Mouse (Mus musculus) adrenal gland, adult 18-20 months (tissue): ENCODE results near the gene Sash1. TPM values are rescaled to one million over a fixed set of nuclear protein-coding genes. Genes with fewer than 3 reads are reported as not detected.

Source experiments
- DNase-seq, 2 experiments: peaks; one replicate each; pipeline ENCODE4 v3.0.0; 2021 to 2022; ENCODE audit warnings: low spot score in 2 of 2
- long read RNA-seq, 2 experiments: library from polyadenylated mRNA; stranded (forward); transcript quantifications; one replicate each; pipeline ENCODE4 v2.0.0; 2021
- total RNA-seq, 2 experiments: library from RNA; stranded (reverse); gene quantifications; 1 replicate in 1 of 2; 2 replicates in 1 of 2; pipeline ENCODE4 v1.2.3; 2021

The Sash1 gene
- total RNA-seq, result 10 to 100 TPM; 35.1 to 83.4 TPM
- long read RNA-seq, experiment 1, result 0 reads
- long read RNA-seq, experiment 2, partial matches to known transcripts, result 3 of 5 reads
- long read RNA-seq, experiment 2, other reads (novel, unspliced or antisense), result 2 of 5 reads

DNA sequence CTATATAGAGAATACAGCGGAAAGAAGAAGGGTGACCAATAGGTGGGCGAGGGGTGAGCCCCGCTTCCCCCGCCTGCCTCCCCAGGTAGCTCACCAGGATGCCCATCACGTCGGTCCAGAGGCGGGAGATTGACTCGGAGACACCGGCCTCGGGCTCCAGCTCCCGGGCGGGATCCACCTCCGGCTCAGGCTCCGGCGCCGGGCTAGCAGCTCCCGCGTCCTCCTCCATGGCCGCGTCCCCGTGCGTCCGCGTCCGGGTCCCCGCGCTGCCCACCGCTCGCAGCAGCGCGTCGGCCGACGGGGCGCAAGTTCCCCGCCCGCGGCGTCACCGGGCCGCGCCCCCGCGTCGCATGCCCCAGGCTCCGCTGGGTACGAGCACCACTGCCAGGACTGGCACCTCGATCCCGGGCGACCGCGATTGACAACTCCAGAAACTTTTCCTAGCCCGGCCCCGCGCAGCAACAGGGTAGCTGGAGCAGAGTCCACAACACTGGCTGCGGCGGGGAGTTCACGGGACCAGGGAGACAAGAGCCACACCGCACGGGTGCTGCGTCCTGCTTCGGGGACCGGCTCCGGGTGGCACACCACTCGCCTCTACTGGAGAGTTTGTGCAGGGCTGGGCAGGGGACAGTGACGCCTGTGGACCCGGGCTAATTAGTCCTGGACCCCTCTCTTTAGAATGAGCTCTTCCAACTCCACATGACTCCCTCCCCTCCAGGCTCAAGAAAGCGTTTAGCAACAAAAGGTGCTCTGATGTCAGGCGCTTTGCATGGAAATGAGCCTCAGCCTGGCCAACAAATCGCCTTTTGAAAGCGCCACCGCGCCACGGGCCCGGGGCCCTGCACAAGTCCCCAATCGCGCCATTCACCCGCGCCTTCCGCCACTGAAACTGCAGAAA lies at the start of gene Sash1:
Sash1 (minus strand) TSS at position 441 of the 898 bp plus-strand sequence.
- peak; percentile 81 to 86 for DNase-seq

DNA sequence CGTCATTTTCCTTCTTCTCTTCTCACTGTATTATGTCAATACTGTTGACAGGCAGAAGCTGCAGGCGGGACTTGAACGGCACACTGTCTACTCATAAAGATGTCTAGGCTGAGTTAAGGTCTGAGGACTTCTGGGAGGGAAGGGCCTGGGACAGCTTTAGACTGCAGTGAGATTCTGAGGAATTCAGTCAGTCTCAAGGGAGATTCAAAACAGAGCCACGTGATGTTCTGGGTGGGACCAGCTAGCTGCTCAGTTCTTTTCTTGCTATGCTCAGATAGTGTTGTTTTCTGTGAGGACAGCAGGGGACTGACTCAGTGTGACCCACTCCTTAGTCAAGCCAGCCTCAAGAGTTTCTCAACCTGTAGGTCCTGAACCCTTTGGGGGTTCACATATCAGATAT lies 49.7 kb upstream of the Sash1 start:
- no peak for DNase-seq

DNA sequence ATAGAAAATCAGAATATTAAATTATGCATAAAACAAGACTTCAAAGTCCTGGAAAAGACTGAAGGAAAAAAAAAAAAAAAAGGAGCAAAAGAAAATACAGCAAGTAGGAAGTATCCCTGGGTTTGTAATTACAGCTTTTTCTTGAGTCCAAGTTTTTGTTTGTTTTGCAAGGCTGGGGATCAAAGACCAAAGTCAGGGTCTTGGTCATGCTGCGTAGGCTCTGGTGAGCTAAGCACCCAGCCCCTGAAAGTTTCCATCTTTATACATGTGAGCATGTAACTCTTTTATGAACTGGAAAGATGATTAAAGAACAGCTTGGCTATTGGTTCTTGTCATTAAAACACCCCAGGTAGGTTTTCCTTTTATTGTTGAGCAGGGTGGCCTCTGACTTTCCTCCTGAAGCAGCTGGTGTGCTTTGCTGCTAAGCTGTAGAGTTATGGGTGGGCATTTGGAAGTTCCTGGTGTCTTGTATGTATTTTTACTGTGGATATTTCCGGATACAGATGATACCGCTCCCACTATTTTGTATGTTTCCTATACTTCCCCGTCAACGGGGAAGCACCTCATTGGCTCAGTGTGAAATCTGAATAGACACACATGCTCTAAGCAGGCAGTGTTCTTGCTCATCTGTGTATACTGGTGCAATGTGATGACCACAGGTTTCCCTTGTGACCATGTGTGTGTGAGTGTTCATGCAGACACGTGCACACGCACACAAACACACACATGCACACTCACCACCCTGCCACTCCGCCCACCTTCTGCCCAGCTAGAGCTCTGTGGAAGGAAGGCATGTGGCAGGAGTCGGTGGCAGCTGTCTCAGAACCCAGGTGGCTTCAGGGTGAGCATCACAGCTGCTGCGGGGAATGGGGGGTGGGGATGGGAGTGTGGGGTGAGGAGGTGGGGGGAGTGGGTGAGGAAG lies 47.8 kb upstream of the Sash1 start:
- no peak for DNase-seq

DNA sequence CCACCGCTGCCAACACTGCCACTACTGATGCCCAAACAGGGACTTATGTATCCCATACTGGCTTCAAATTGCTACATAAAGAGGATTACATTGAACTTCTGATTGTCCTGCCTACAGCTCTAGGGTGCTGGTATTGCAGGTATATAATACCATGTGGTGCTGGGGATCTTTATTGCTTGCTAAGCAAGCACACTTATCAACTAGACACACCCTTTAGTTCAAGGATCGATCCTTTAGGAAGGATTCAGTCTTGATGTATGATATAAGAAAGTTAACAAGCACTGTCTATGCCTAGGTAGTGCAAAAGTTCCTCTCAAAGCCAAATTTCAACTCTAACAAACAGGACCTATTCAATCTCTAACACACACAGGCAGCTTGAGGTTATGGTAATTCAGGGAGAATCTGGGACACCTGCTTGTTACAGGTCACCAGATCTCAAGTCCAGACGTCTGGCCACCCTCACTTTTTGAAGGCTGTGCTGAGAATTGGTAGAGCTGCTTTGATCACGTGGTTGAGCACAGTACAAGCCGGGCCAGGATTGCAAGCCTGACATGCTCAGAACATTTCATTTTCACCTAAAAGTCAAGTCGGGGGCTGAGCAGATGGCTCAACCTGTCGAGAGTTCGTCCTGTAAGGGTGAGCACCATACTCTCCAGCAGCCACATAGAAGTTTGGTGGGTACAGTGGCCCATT lies 45.8 kb upstream of the Sash1 start:
- no peak for DNase-seq

DNA sequence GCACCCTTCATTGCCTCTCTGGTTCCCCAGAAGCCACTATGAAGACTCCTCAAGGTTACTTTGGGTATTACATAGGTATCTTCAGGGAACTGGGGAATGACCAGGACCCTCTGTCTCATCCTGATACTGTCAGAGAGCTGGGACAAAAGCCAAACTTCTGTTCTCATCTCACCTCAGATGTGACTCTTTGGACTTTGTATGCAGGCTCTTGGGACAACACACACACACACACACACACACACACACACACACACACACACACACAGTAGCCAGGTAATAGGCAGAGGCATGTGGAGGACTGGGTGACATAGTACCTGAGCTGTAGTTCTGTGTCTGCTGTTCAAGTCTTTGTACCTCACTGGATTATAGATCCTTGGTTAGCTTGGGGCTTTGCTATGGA lies 44.8 kb upstream of the Sash1 start:
- no peak for DNase-seq

DNA sequence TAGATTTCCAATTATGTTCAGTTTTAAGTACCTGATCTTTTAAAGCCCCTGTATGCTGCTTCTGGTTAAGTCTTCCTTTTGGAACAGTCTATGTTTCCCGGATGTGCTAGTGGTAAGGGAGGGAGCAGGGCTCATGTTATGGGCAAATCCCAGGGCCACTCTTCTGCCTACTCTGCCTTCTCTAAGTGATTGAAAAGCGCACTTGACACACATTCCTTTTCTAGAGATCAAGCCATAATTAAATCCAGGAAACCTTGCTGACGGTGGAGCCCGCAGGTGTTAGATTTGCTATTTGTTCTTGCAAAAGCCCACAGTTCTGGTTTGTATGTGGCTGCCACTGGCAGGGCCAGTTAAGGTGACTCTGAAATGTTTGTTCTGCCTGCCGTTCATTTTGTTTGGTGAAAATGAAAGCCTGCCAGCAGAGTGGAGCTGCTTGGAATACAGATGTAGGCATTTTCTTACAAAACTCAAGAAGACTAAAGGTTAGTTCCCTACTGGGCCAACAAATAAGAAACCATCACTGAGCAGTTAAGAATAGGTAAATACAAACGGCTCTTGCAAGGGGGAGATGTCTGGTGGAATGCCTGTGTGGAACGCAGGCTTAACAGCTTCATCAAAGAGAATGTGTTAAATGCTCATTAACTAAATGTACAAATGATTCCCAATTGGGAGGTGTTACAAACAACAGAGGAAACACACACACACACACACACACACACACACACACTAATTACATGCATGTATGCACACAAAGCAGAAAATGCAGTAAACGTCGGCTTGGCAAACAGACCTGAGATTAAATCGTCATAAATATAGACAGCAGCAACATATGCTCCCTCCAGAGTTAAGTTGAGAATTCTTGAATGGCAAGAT lies 43.1 kb upstream of the Sash1 start:
- DNase-seq, result no peak

DNA sequence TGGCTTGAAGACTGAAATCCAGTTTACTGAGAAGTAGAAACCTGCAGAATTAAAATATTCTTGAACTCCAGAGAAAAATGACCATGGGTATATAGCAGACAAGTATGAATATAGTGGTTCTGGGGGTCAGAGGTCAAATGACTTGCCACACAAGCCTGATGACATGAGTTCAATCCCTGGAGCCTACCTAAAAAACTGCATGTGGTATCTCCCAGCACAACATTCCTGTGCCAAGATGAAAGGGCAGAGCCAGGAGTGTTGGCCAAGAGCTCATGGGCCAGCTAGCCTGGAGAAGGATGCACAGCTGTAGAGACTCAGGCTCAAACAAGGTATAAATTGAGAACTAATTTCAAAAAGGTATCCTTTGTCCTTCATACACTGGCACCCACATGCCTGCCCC lies 42.4 kb upstream of the Sash1 start:
- no peak for DNase-seq

DNA sequence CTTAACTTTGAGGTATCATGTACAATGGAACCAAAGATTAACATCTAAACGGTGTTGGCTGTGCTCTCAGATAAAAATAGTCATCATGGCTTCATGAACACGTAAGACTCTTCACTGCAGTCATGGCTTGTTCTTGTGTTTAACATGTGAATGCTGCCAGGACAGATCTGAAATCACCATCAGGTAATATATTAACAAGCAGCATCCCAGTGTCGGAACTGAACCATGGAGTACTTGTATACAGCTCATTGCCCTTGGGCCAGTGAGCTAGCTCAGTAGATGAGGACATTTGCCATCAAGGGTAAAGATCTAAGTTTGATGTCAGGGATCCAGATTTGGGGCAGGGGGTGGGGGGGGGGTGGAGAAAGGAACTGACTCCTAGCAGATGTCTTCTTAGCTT lies 41.0 kb upstream of the Sash1 start:
- no peak for DNase-seq

DNA sequence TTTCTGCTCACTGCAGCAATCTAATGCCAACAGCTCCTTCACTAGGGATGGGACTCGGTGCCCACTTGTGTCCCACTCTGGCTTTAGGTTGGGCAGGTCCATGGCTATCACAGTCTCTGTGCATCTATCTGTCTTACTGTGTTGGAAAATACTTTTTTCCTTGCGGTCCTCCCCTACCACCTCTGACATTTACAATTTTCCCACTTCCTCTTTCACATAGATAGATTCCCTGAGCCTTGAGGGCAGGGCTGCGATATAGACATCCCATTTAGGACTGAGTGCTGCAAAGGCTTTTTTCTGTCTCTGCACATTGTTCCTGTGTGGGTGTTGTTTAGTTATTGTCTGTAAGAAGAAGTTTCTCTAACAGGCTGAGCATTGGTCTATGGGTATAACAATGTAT lies 40.4 kb upstream of the Sash1 start:
- no peak for DNase-seq

DNA sequence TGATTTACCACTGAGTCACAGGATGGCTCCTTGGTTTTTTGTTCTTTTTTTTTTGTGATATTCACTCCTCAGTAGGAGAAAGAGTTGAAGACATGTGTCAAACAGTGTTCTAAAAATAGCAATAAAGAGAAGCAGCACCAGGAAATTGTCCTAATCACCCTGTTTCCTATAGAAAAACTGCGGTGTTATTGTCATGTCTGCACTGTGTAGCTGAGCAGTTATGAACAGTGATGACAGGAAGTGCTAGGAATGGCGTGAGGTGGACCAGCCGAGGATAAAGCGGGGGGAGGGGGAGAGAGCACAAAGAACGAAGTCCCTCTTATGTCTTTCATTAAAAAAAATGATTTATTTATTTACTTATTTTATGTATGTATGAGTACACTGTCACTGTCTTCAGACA lies 39.4 kb upstream of the Sash1 start:
- DNase-seq, result no peak

DNA sequence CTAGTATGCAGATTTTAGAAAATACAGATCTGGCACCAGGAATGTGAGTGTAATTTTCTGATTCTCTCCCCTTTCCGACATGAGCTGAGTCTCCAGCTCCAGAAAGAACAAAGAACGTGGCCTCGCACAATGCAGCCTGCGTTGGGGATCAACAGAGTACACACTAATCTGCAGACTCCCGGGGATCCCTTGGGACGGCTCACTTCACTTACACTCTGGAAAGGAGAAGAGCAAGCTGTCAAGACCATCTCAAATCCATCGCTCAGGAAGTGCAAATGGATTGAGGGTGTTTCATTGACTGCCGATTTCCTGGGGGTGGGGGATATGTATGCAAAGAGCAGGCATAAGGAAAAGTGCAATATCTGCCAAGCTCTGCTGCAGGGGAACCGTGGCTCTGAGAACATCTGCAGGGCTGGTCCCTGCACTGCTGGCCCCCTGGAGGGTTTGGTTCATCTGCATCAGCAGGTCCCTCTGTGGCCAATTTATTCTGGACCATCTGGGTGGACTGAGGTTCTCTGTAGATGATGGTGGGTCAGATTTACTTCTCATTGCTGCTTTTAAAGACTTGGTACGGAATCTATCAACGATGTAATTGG lies 35.3 kb upstream of the Sash1 start:
- no peak for DNase-seq

DNA sequence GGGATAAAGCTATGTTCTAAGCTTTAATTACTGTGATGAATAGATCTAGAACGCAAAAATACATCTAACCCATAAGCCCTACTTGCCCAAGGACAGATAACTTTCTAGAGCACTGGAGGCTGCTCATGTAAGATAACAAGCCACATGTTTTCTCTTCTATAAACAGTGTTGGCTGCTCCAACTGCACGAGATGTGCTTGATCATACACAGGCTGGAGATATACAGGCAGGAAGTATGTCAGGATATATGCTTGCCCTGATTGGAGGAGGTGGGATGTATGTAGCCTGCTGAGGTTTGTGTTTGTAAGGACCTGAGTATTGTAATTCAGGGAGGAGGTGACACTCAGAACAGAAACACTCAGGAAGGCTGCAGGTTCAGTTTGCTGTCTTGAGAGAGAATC lies 31.9 kb upstream of the Sash1 start:
- no peak for DNase-seq

DNA sequence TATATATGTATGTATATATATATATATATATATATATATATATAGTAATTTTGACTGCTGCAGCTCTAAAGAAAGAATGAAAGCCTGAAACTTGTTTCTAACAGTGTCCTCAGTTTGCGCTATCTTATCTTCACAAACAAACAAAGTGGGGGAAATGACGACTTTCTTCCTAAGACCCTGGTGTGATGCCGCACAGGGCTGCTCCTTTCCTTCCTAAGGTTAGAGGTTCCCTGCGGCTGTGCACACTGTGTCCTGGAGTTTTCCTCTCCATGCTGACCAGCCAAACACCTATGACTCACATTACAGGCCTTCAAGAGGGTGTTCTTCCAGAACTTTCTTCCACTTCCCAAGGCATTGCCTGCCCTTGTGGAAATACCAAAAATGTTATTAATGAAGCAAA lies 31.5 kb upstream of the Sash1 start:
- no peak for DNase-seq

DNA sequence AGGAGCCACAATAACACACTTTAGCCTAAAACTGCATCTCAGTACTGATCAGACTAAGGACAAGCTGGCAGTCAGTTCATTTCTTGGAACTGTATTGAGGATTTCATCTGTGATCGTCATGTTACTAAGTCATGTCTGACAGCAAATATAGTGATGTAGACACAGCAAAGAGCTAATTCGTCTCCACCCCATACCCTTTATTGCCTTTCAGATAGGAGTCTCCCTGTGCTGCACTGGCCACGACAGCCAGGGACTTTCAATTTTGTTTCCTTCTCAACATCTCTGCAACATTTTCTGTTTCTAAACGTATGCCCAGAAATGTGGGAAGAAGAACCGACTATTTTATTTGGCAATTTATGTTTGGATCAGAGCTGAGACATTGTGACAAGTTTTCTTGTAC lies 29.9 kb upstream of the Sash1 start:
- DNase-seq, result no peak

DNA sequence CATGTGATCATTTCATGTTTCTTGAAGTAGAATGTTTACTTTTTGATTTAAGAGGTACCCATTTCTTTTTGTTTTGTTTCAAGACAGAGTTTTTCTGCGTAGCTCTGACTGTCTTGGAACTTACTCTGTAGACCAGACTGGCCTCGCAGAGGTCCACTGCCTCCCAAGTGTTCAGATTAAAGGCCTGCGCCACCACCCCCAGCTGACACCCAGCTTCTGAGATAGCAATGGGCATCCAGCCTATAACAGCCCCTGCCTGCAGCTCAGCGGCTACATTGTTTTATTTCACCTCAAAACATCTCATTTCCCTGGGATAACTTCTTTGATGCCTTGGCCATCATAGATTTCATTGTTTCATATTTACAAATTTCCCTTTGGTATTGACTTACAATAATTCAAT lies 28.0 kb upstream of the Sash1 start:
- DNase-seq, result no peak

DNA sequence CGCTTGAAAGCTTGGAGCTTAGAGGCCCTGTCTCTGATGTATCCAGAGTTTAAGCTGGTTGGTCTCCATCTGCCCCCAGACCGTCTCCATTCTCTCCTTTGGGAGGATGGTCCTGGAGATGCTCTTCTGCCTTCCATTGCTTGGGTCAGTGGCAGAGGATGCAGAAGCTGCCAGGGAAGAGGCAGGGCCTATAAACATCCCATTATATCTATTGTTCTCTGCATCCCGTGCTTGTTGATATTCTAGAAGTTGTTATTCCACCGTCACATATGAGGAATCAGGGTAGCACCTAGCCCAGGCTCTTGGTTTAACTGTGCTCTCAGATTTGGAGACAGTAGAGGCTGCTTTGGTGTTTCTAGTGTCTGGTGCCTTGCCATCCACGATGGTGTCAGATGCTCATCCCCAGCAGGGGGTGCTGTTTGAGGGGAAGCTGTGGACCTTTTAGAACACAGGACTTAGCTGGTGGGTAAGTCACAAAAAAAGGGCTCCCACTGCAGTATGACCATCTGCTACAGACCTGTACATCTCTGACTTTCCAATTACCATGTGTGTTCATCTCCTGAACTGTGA lies 26.9 kb upstream of the Sash1 start:
- DNase-seq, result peak; percentile 25 to 35

DNA sequence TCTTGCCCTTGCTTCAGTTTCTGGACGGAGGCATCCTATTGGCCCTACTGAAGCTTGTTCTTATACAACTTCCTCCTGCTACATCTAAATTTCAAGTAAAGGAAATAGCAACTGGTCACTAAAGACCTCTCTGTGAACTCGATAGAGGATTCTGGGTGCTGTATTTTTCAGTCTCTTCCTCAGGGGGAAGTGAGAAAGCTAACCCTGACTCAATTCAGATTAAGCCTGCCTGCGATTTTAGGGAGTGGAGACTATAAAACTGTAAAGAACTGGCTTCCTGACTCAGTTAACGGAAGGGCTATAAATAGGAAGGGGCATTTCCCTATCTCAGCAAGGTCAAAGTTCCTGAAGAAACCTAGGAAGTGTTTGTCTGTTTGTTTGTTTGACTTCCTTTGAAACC lies 26.3 kb upstream of the Sash1 start:
- no peak for DNase-seq

DNA sequence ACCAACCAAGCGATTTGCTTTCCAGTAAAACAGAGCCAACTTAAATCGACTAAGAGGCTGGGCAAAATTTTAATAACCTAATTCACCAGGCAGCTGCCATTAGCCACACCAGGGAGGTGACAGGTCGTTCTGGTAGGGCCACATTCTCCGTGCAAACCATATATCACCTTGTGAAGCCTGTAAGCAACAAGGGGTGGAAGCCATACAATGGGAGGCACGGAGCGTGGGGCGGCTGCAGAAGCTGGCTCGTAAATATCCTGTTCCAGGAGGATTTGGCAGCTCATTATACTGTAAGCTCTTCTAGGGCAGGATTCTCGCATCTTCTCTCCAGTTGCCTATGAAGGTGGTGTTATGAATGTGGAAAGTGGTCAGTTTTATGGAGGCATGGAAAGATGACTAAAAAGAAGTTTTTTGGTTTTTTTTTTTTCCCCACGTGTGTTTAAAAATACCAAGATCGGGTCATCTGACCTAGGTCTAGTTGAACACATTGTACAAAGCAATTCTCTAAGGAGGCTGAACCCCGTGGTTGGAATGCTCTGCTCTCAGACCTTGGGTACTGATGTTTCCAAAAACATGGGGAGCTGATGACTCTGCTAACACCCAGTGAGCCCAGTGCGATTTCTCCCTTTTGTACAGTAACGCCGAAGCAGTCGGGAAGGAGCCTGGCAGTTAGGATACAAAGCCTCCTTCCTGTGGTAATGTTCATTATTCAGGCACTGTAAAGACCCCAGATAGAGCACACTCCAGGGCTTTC lies 24.5 kb upstream of the Sash1 start:
- DNase-seq, result no peak

DNA sequence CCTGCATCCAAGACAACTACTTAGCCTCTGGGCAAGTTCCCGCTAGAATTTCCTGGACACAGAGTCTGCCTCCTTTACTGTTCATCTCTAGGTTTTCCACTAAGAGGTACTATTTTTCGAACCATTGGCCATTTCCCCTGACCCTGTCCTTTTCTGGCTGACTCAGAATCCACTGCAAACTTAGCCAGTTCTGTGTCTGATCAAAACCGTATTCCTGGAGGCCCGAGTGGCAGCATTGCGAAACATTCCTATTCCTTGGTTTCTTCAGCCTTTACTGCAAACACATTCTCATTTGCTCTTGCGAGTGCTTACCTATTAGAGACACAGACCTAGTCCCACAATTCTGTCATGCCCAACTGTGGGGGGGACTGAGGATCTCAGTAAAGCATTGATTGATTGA lies 17.2 kb upstream of the Sash1 start:
- no peak for DNase-seq
